Mouse (Mus musculus) testis, postnatal 14 days (tissue): ENCODE results near the gene Sptan1.
A peak's percentile ranks its signal among the peaks of the same experiment; 100 is the strongest.
"Not testable (repeated sequence)": the region's sequence is repeated elsewhere in the genome, so short reads cannot be mapped to it uniquely, and the experiment has no call there.

Experiments
- DNase-seq: peaks from one replicate; pipeline ENCODE4 v3.0.0; 2021; ENCODE audit warnings: low spot score

Gene Sptan1

DNA sequence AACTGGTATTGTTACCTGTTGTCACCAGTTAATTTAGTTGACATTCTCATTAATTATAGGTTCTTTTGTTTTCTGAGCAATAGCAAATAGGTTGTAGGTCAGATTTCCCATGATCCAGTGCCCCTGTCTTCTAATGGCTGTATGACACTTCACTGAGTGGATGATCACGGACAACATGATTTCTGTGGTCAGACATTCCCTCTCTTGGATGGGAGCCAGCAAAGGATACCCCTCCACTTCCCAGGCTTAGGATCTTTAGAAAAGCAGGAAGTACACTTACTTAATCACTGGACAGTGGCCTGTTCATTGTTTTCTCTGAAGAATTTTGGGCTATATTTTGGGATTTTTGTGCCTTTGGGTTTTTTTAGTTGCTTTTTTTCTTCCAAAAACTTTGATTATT is 43.7 kb downstream of the Sptan1 start:
- DNase-seq = no peak

DNA sequence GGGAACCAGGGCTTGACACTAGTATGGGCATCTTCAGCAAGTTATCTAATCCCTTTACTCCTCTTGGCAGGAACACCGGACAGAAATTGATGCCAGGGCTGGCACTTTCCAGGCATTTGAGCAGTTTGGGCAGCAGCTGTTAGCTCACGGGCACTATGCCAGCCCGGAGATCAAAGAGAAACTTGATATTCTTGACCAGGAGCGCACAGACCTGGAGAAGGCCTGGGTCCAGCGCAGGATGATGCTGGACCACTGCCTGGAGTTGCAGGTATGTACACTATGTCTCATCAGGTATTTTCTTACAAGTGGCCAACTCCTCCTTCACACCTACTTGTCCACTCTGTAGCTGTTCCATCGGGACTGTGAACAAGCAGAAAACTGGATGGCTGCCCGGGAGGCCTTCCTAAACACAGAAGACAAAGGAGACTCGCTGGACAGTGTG is 45.5 kb downstream of the Sptan1 start:
- DNase-seq = peak; percentile 70

DNA sequence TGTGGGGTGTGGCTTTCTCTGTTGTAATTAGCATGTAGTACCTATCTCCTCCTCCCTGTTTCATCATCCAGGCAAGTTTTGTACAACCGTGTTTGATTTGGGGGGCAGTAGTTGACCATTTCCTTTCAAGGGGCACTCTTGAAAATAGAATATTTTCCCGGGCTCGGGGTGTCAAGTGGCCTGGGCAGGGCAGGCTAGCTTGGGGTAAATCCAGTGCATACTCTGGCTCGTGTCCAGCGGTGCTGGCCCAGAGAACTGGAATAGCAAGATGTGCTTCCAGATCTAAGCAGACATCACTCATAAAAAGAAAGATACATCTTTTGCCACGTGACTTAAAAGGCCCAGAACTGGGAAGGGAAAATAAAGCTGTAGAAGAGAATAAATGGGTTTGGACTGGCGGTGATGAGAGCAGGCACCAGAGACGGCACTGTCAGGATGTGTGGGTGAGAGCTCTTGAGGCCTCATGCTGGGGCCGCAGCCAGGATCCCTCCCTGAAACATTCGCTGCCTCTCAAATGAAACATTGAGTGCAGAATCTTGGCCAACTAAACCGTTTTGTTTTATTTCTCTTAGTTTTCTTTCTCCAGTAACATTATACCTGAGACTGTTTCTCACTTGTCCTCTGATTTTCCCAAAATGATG is 49.1 kb downstream of the Sptan1 start:
- no peak for DNase-seq

DNA sequence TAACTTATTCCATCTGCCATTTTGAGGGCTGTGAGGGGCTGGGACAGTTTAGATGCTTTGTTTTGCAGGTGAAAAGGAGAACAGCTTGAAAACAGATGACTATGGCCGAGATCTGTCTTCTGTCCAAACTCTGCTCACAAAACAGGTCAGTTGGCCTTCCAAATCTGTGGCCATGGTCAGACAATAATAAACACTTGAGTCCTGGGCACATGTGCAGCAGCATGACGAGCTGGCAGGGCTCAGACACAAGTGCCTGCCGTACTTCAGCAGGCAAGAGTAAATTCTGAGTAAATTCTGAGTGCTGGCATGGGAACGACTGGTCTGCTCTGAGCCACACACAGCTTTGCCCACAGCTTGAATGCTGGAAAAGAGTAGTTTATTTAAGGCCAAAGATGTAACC is 60.1 kb downstream of the Sptan1 start:
- no peak for DNase-seq

DNA sequence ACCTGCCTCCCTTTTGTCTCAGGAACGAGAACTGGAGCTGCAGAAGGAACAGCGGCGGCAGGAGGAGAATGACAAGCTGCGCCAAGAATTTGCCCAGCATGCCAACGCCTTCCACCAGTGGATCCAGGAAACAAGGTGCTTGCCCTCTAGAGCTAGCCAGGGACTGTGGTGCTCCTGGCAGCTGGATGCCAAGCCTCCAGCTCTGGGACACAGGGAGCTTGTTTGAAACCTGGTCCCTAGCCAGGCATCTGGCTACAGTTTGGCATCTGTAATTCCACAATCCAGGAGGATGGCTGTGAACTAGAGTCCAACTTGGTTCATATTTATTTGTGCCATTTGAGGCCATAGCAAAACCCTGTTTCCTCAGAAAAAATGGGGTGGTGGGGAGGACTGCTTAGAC is 61.6 kb downstream of the Sptan1 start:
- DNase-seq = no peak

DNA sequence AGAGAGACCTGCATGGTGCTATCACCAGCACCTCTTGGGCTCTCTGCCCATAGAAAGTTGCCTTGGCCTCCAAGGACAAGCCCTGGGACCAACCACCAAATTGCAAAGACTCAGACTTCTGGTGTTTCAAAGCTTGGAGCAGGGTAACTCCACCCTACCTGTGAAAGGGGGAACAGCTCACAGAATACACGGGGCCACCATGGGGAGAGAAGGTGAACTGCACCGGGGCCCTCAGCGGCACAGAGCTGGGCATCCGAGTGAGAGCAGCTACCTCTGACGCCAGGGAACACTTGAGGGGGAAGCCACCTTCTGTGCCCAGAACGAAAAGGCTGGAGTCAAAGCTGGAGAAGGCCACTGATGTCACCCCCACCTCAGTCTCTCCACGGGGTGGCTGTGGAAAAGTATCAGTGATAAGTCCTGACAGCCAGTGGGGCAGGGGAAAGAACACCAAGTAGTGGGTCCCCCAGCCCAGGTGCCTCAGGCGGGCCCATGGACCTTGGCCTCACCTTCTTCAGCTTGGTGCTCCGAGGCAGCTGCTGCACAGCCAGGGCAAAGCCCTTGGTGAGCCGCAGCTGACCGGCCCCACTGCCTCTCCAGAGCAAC is 67.0 kb downstream of the Sptan1 start:
- DNase-seq = no peak

DNA sequence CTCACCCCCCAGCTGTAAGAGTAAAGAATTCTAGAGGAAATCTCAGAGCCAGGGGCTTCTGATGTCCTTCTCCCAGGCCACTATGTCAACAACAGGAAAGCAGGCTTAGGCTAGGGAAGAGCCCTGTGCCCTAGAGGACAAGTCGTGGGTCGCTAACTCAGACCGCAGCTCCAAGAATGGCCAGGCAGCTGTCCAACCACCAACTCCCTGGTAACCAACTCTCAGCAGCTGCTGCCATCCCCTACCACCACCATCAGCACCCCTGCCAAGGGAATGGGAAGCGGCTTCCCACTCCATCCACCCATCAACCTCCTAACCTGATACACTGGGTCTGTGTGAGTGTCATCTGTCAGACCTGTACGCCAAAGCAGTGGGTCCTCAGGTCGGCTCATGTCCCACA is 67.6 kb downstream of the Sptan1 start:
- DNase-seq = no peak

DNA sequence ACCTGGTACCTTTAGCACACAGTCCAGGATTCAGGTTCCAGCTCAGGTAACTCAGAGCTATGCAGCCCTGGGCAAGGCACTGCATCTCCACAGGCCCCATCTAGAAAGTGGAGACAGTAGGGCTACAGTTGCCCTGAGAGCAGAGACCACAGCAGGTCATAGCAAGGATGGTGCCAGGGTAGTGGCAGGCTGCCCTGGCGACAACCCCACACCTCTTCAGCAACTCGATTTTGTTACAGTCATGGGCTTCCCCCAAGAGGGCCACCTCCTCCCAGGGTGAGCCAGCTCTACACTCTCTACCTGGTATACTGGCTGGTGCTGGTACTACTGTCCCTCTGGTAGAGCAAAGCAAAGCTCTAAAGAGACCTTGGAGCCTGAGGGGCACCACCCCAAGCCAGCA is 72.4 kb downstream of the Sptan1 start:
- DNase-seq = no peak

DNA sequence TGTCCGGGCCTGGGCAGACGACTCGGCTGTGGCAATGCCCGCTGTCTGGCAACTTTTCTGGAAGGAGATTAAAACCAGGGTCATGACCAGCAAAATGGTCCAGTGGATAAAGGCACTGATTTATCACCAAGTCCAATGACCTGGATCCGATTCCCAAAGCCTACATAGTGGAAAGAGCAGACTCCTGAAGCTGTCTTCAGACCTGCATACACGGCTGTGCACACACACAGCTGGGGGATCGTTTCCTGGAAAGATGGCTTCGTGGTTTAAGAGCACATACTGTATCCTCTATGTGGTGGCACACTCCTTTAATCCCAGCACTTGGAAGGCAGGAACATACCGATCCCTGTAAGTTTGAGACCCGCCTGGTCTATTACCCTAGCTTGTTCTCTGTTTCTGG is 73.0 kb downstream of the Sptan1 start:
- no peak for DNase-seq

DNA sequence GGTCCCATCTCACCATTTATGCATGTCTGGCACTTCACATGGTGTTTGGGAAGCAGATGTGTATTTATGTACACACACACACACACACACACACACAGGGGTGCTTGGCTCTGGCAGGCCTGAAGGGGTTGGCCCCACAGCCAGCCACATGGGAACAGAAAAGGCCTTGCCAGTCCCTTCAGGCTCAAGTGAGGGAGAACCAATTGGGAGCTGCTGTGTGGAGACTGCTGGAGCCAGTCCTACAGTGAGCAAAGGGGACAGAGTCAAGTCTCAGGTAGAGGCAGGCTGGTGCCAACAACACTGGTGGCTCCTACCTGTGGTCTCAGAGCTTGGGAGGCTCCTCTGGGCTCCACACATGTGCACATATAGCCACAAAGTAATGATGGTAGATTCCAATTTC is 74.3 kb downstream of the Sptan1 start:
- no peak for DNase-seq

DNA sequence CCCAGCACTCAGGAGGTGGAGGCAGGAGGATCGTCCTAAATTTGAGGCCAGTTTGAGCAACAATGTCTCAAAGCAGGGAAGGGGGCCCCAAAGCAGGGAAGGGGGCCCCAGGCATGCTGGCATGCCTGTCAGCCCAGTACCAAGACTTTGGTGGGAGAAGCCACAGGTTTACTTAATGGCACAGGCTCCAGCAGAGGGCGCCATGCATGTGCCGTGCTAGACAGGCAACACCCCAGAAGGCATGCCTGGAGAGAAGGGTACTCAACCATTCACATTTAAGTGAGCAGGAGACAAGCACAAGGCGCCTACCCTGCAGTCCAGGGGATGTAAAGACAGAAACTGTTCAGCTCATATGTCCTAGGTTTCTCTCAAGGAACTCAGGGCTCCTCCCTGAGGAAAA is 77.1 kb downstream of the Sptan1 start:
- peak; percentile 57 for DNase-seq

DNA sequence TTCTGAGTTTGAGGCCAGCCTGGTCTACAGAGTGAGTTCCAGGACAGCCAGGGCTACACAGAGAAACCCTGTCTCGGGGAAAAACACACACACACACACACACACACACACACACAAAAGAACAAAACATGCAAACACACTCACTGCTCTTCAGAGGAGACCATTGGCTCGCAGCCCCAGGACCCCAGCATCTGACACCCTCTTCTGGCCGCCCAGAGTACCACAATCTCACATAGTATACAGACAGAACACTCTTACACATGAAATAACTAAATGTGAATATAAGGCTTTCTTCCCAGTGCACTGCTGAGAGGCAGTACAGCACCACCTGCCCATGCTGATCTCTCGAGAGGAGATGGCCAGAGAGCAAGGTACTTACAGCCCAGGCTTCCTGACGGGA is 79.2 kb downstream of the Sptan1 start:
- no peak for DNase-seq

DNA sequence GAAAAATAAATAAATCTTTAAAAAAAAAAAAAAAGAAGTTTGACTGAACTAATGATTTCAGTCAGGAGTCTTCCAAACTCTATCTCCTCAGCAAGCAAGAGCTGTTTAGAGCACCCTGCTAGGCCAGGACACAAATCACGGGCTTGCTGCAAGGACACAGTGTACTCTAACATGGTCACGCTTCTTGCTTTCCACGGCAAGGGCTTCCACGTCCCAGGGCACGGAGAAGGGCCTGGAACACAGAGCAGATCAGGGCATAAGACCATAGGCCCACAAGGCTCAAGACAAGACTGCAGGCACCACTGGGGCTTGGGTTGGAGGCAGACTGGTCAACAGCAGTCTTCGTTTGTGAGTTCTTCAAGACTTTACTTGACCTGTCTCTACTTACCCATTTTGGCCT is 81.8 kb downstream of the Sptan1 start:
- no peak for DNase-seq

DNA sequence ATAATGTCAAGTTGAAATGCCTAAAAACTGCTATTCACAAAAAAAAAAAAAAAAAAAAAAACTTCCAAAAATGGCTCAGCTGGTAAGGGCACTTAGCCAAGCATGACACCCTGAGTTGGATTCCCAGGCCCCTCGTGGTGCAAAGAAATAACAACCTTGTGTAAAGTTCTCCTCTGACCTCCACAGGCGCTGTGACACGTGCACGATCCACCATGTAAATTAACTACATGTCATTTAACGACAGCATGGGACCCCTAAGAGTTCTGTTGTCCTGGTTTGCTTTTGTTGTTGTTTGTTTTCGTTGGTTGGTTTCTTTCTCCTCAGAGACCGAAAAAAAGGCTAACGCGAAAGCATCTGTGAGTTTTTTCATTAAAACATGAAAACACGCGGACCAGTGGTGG is 82.7 kb downstream of the Sptan1 start:
- DNase-seq = no peak

DNA sequence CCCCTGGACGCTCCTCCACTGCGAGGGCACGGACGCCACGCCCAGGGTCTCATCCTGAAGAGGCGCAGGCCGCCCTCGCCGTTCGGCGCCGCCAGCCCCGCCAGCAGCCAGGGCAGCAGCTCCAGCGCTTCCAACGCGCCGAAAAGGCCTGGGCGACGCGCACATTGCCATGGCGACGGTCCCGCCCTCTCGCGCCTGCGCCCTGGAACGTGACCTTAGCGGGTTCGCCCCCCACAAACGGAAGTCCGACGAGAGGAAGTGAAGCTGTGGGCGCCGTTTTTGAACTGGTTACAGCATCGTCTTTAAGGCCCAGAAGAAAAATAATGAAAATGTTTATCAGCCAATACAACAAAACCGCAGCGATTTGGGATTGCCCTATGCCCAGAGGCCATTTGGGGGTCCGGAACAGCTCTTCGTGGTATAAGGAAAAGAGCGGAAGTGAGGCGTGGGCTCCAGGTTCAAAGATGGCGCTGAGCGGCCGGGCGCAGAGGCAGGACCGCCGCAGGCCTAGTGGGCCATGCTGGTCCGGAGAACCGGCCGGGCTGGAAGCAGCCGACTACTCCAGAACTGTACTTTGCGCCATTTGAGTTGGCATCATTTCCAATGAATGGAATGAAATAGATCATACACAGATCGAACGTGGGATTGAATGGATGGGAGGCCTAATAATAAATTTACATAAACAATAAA is 83.5 kb downstream of the Sptan1 start, which contains the start of gene Wdr34:
Wdr34 (minus strand) TSS at position 183 of the 690 bp plus-strand sequence.
- DNase-seq = peak; percentile 98

DNA sequence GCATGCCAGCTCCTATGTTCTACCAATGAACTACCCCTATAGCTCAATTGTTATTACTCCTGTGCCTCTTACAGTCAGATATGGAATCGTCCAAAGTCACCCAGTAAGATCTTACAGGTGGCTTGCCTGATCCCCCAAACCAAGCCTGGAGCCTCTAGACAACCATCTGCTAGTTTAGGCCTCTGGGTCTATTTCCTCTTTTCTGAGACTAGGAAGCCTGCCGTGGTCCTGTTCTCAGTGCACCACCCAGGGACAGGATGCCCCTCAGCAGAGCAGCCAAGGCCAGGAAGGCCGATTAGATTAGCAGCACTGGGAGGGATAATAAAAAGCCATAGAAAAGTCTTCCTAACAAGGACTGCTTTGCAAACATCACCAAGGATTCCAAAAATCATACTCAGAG is 84.5 kb downstream of the Sptan1 start:
- DNase-seq = peak; percentile 71

DNA sequence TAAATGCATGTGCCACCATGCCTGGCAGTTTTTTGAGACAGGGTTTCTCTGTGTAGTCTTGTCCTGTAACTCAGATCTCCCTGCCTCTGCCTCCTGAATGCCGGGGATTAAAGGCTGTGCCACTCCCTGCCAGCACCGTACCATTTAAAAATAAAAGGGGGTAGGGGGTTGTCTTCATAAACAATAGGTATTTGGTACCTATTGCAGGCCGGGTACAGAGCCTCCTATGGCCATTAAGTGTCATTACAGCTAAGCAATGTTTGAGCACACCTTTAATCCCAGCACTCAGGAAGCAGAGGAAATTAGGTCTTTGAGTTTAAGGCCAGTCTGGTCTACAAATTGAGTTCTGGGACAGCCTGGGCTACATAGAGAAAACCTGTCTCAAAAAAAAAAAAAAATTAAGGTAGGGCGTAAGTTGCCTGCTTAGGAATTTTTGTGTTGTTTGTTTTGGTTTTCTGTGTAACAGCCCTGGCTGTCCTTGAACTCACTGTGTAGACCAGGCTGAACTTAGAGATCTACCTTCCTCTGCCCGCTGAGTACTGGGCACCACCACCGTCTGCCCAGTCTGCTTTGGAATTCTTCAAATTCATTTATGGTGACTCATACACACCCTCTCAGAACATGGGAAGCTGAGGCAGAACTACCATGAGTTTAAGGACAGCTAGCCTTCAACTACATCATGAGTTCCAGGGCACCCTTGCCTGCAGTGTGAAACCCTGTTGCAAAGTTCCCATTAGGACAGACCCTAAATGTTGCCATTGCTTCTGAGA is 86.8 kb downstream of the Sptan1 start:
- no peak for DNase-seq

DNA sequence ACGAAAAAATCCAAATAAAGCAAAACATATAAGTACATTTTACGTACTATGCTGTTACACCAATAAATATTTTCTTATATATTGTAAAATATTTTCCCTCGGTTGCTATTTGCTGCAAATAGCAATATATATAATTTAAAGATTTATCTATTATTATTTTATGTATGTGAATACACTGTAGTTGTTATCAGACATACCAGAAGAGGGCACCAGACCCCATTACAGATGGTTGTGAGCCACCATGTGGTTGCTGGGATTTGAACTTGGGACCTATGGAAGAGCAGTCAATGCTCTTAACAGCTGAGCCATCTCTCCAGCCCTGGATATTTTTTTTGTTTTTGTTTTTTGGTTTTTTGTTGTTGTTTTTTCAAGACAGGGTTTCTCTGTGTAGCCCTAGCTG is 90.0 kb downstream of the Sptan1 start:
- not testable (repeated sequence) for DNase-seq

DNA sequence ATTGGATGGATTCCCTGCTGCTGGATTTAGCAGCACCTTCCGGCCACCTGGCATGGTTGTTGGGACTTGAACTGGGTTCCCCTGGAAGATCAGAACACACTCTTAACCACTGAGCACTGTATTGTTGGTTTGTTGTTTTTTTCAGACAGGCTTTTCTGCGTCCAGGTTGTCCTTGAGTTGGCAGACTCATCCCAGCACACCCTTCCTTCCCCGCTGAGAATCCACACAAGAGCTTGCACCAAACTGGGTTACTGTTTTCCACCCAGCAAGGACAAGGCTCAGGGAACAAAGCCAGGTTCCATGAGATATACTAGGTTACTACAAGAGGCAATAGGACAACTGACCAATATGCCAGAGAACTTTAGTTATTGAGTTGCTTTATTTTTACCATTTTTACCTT is 91.4 kb downstream of the Sptan1 start:
- DNase-seq = no peak

DNA sequence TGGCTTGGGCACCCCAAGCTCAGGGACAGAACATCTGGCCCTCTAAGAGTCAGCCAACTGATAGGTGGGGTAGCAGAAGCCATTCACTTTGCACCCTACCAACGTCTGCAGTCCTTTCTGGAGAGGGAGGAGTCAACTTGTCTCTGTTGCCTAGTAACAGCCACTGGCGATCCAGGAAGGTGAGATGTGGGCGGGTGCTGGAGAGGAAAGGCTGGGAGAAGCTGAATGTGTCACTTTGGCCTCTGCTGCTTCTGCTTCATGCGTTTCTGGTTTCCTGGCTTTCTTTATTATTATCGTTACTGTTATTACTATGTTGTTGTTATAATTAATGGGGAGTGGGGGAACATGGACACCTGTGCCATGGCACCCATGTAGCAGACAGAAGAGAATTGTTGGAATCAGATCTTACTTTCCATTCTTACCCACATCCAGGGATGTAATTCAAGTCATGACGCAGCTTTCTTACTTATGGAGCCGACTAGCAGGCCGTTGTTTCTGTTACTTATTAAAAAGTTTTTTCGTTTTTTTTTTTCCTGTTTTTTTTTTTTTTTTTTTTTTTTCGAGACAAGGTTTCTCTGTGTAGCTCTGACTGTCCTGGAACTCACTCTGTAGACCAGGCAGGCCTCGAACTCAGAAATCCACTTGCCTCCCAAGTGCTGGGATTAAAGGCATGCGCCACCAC is 92.0 kb downstream of the Sptan1 start, which contains the start of gene Set:
Set (plus strand) TSS at position 156 of the 682 bp plus-strand sequence.
- peak; percentile 67 for DNase-seq

DNA sequence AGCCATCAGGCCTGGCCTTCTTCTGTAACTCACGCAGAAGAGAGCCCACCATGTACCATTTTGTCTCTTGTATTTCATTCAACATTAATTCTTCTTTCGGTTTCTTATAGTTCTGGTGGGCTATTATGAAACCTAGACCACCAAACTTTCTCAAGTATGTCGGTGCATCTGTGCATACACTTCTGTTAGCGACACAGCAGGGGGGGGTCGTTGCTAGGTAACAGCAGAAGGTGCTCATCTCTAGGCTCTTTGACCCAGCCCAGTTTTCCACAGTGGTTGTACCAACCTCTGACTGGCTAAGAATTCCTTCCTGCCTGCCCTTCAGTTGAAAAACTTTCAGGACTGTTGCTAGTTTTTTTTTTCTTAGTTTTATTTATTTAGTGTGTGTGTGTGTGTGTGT is 93.1 kb downstream of the Sptan1 start:
- no peak for DNase-seq
